25 mouse cellular contexts compared by ENCODE assay signal in genomic region chr8:94412518-94412917, GRCm38 (mm10). TPM values are rescaled to one million over a fixed set of nuclear protein-coding genes. Genes with fewer than 3 reads are reported as not detected.
"Had no signal": no experiment of that assay in that cellular context is flagged by ENCODE, and none has a peak within 500 bp of the region (broad histone marks: within the 10 kb centered on the region; RNA-seq: fewer than 3 reads in every experiment).

No protein-coding gene starts in this region.

- H3K4me3 ChIP-seq: heart, embryonic 10.5 days; heart, embryonic 12.5 days; hindbrain, embryonic 10.5 days; hindbrain, embryonic 12.5 days; kidney, embryonic 15.5 days; left cerebral cortex, adult 2 months; limb, embryonic 10.5 days; limb, embryonic 12.5 days; liver, embryonic 13.5 days had no signal

- H3K36me3 ChIP-seq: heart, embryonic 10.5 days; heart, embryonic 12.5 days; hindbrain, embryonic 10.5 days; hindbrain, embryonic 12.5 days; kidney, embryonic 15.5 days; limb, embryonic 10.5 days; limb, embryonic 12.5 days; liver, embryonic 13.5 days had no signal

- H3K27ac ChIP-seq: heart, embryonic 10.5 days; hindbrain, embryonic 10.5 days; hindbrain, embryonic 12.5 days; hindbrain, embryonic 14.5 days; kidney, embryonic 15.5 days; kidney, postnatal 0 days; left cerebral cortex, adult 2 months; limb, embryonic 10.5 days; limb, embryonic 12.5 days; liver, embryonic 13.5 days had no signal

- H3K9me3 ChIP-seq: heart, embryonic 10.5 days; heart, embryonic 12.5 days; hindbrain, embryonic 10.5 days; hindbrain, embryonic 12.5 days; kidney, embryonic 15.5 days; limb, embryonic 10.5 days; limb, embryonic 12.5 days; liver, embryonic 13.5 days had no signal

- H3K27me3 ChIP-seq: heart, embryonic 12.5 days; hindbrain, embryonic 12.5 days; kidney, embryonic 15.5 days; limb, embryonic 12.5 days had no signal

- DNase-seq: gastrocnemius, postnatal 14 days; gastrocnemius, postnatal 36 days; heart, adult 18-20 months; heart, postnatal 10 days; heart, postnatal 4 days; kidney, adult 11 months; kidney, adult 2 months; kidney, adult 9 months; kidney, postnatal 14 days; kidney, postnatal 36 days; liver; liver, embryonic 13.5 days had no signal

- H3K9ac ChIP-seq: heart, embryonic 12.5 days; hindbrain, embryonic 12.5 days; hindbrain, embryonic 14.5 days; kidney, embryonic 15.5 days; limb, embryonic 12.5 days; liver, embryonic 13.5 days had no signal

- H3K4me2 ChIP-seq: heart, embryonic 12.5 days; hindbrain, embryonic 12.5 days; hindbrain, embryonic 14.5 days; kidney, embryonic 15.5 days; limb, embryonic 12.5 days; liver, embryonic 11.5 days; liver, embryonic 13.5 days had no signal

- ATAC-seq: hindbrain, embryonic 16.5 days; intestine, embryonic 16.5 days had no signal

- H3K4me1 ChIP-seq: hindbrain, embryonic 12.5 days; kidney, embryonic 15.5 days; limb, embryonic 12.5 days had no signal

RNA-seq across cellular contexts. Expression of gene Nlrc5, which starts 21.6 kb away (rescaled TPM):
- polyA plus RNA-seq: heart, embryonic 10.5 days; limb, embryonic 10.5 days; liver, embryonic 11.5 days had no signal
